ENCODE assay signal across 23 mouse cellular contexts in the genomic region with DNA sequence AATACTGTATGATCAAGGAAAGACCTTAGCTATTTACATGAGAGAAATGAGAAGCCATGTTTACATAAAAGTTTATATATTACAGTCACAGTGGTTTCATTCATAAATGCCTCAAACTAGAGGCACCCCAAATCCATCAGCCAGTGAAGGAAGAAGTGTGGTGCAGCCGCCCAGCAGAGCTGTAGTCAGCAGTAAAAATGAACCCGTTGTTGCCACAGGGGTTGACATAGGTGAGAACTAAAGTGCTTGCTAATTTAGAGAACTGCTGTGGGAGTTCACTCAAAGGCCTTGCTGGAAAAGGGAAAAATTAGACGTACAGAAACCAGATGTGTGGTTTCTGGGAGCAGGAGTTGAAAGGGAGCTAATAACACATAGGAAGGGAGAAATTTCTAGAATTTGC.
"Had no signal": no experiment of that assay in that cellular context is flagged by ENCODE, and none has a peak within 500 bp of the region (broad histone marks: within the 10 kb centered on the region; RNA-seq: fewer than 3 reads in every experiment).

No protein-coding gene starts in this region.

- H3K9me3 ChIP-seq: heart, embryonic 13.5 days; heart, embryonic 15.5 days; hindbrain, embryonic 13.5 days; hindbrain, embryonic 15.5 days; liver, embryonic 12.5 days had no signal

- H3K27me3 ChIP-seq: heart, embryonic 13.5 days; heart, embryonic 15.5 days; hindbrain, embryonic 13.5 days; hindbrain, embryonic 15.5 days; liver, embryonic 12.5 days had no signal

- H3K4me1 ChIP-seq: heart, embryonic 13.5 days; heart, embryonic 15.5 days; hindbrain, embryonic 13.5 days; hindbrain, embryonic 15.5 days; liver, embryonic 12.5 days had no signal

- H3K27ac ChIP-seq: heart, adult 2 months; heart, embryonic 13.5 days; heart, embryonic 15.5 days; hindbrain, embryonic 13.5 days; hindbrain, embryonic 15.5 days; hindbrain, postnatal 0 days; layer of hippocampus, adult 2 months; left cerebral cortex, adult 2 months; liver, embryonic 12.5 days; liver, embryonic 14.5 days had no signal

- H3K4me3 ChIP-seq: heart, adult 2 months; heart, embryonic 13.5 days; heart, embryonic 15.5 days; hindbrain, embryonic 13.5 days; hindbrain, embryonic 15.5 days; layer of hippocampus, adult 2 months; left cerebral cortex, adult 2 months; liver, embryonic 12.5 days had no signal

- H3K36me3 ChIP-seq: heart, embryonic 13.5 days; heart, embryonic 15.5 days; hindbrain, embryonic 13.5 days; hindbrain, embryonic 15.5 days; liver, embryonic 12.5 days had no signal

- DNase-seq: gastrocnemius, postnatal 14 days; gastrocnemius, postnatal 36 days; heart, adult 11 months; heart, adult 2 months; heart, postnatal 14 days; heart, postnatal 36 days; kidney, adult 11 months; kidney, adult 2 months; kidney, adult 9 months; kidney, postnatal 10 days; kidney, postnatal 25 days; kidney, postnatal 4 days had no signal

- H3K9ac ChIP-seq: heart, embryonic 13.5 days; heart, embryonic 15.5 days; hindbrain, embryonic 13.5 days; hindbrain, embryonic 15.5 days; liver, embryonic 12.5 days; liver, embryonic 14.5 days had no signal

- ATAC-seq: hindbrain, postnatal 0 days; intestine, embryonic 16.5 days; liver, embryonic 12.5 days had no signal

- H3K4me2 ChIP-seq: heart, embryonic 11.5 days; heart, embryonic 13.5 days; heart, embryonic 15.5 days; hindbrain, embryonic 13.5 days; hindbrain, embryonic 15.5 days; liver, embryonic 12.5 days had no signal
